Mouse (Mus musculus) limb, embryonic 14.5 days (tissue): ENCODE data around the gene Kif26b. TPM values are rescaled to one million over a fixed set of nuclear protein-coding genes. Genes with fewer than 3 reads are reported as not detected.

ENCODE experiments used
- ATAC-seq: fragments of 200-750 bp; cut with Nextera tagmentation; 2 replicates; pipeline ENCODE4 v1.8.0; 2017; ENCODE audit warnings: low read depth, moderate number of reproducible peaks, moderate TSS enrichment; ENCODE audit not compliant: low FRiP score
- DNase-seq: peaks from one replicate; pipeline ENCODE4 v3.0.0-alpha.2; 2015; ENCODE audit warnings: low spot score
- H3K27ac ChIP-seq: fragments of 300-500 bp; sonication (generic); replicated peaks from 2 replicates; pipeline ENCODE4 v1.5.1; 2014; ENCODE audit warnings: low read depth, mild to moderate bottlenecking, low read length, moderate library complexity, mixed read lengths
- H3K27me3 ChIP-seq: fragments of 300-500 bp; sonication (generic); 2 replicates; pipeline ENCODE4 v1.6.1; 2014; ENCODE audit warnings: low read length, mixed read lengths; ENCODE audit not compliant: control insufficient read depth, insufficient read depth
- H3K36me3 ChIP-seq: fragments of 300-500 bp; sonication (generic); 2 replicates; pipeline ENCODE4 v1.6.1; 2014; ENCODE audit warnings: mild to moderate bottlenecking, low read length, moderate library complexity, mixed read lengths; ENCODE audit not compliant: control insufficient read depth, insufficient read depth
- H3K4me1 ChIP-seq: fragments of 300-500 bp; sonication (generic); 2 replicates; pipeline ENCODE4 v1.6.1; 2014; ENCODE audit warnings: antibody characterized with exemption, low read length, mixed read lengths; ENCODE audit not compliant: control insufficient read depth, insufficient read depth
- H3K4me2 ChIP-seq: fragments of 300-500 bp; sonication (generic); replicated peaks from 2 replicates; pipeline ENCODE4 v1.6.1; 2014; ENCODE audit warnings: low read depth, mild to moderate bottlenecking, low read length, moderate library complexity; ENCODE audit not compliant: severe bottlenecking
- H3K4me3 ChIP-seq: fragments of 300-500 bp; sonication (generic); replicated peaks from 2 replicates; pipeline ENCODE4 v1.5.1; 2014; ENCODE audit warnings: low read length
- H3K9ac ChIP-seq: fragments of 300-500 bp; sonication (generic); 2 replicates; pipeline ENCODE4 v1.6.1; 2014; ENCODE audit warnings: mild to moderate bottlenecking, low read depth, low read length, moderate library complexity; ENCODE audit not compliant: severe bottlenecking
- H3K9me3 ChIP-seq: fragments of 300-500 bp; sonication (generic); 2 replicates; pipeline ENCODE4 v1.6.1; 2016; ENCODE audit warnings: low read length; ENCODE audit not compliant: control insufficient read depth
- POLR2A ChIP-seq: fragments of 200-500 bp; IDR thresholded peaks from 2 replicates; pipeline ENCODE4 v1.8.0; 2012; ENCODE audit warnings: inconsistent platforms, mild to moderate bottlenecking, moderate library complexity, borderline replicate concordance; ENCODE audit not compliant: insufficient read depth, insufficient read length; ENCODE audit errors: extremely low read depth
- WGBS: fragments of 180-500 bp; shearing (Covaris S2); extraction: QIAGEN DNeasy Blood & Tissue Kit; methylation state at CpG from one replicate; pipeline ENCODE4 v1.1.7; 2014; 5-methylcytosine and 5-hydroxymethylcytosine counted together
- polyA plus RNA-seq, 2 experiments: library from polyadenylated mRNA; depleted of rRNA in 1 of 2; stranded (reverse) in 1 of 2; unstranded in 1 of 2; fragments of >200 nt; fragmentation: Nextera tagmentation in 1 of 2; extraction: Ambion mirVana in 1 of 2; gene quantifications; 2 replicates each; pipeline versions ENCODE4 v1.2.1 to v1.2.3; 2012 to 2014

Gene Kif26b
- polyA plus RNA-seq, 2 experiments = 8.7 to 8.8 TPM

DNA sequence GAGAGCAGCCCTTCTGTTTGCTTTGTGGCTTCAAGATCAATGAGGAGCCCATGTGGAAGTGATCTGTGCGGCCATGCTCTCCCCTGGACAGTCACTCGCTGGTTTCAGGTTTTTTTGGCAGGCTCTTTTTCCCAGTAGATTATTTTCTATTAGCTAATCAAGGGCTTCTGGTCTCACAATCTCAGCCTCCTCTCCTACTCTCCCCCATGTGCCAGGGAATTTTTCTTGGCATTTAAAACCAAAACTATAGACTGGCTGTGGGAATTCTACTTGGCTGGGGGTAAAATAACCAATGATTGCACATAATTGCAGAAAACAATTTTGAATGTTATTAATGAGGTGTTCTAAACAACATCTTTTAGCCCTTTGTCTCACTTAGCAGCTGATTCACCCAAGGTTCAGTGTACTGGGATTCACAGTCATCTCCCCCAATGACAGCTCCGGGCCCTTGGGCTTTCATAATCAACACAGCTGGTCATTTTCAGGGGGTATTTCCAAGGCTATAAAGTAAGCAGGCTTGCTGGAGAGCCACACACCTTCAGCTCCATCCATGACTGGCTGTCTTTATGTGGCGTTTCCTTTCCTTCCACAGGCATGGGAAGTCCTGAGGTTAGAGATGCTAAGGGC, 44.6 kb downstream of the Kif26b start:
- H3K4me1 ChIP-seq = peaks cover 46% of the 10 kb centered on the region
- H3K27ac ChIP-seq = no peak overlapping the region
- no peak overlapping the region for H3K9ac ChIP-seq
- no peak overlapping the region for H3K4me3 ChIP-seq
- WGBS = 50% methylated on average over 4 of the region's 4 CpGs
- peaks cover 7% of the 10 kb centered on the region; the same call in 1 of the 2 replicates for H3K9me3 ChIP-seq
- DNase-seq (no peak), ATAC-seq (no peak)
- no peaks in the 10 kb centered on the region for H3K27me3 ChIP-seq
- H3K4me2 ChIP-seq = no peak overlapping the region
- H3K36me3 ChIP-seq = no peaks in the 10 kb centered on the region; the same call in 1 of the 2 replicates
- TF ChIP-seq POLR2A = no peak

GRCm38 (mm10) chr1:178575706-178576105, 46.8 kb downstream of the Kif26b start:
- H3K4me3 ChIP-seq = no peak overlapping the region
- H3K27ac ChIP-seq = no peak overlapping the region
- no peak for TF ChIP-seq POLR2A
- no peak overlapping the region for H3K9ac ChIP-seq
- ATAC-seq (no peak), DNase-seq (no peak)
- H3K9me3 ChIP-seq = peaks cover 7% of the 10 kb centered on the region; the same call in 1 of the 2 replicates
- no peak overlapping the region for H3K4me2 ChIP-seq
- H3K36me3 ChIP-seq = no peaks in the 10 kb centered on the region; the same call in 1 of the 2 replicates
- peaks cover 26% of the 10 kb centered on the region for H3K4me1 ChIP-seq
- no peaks in the 10 kb centered on the region for H3K27me3 ChIP-seq
- WGBS = 90% methylated on average over 2 of the region's 2 CpGs

DNA sequence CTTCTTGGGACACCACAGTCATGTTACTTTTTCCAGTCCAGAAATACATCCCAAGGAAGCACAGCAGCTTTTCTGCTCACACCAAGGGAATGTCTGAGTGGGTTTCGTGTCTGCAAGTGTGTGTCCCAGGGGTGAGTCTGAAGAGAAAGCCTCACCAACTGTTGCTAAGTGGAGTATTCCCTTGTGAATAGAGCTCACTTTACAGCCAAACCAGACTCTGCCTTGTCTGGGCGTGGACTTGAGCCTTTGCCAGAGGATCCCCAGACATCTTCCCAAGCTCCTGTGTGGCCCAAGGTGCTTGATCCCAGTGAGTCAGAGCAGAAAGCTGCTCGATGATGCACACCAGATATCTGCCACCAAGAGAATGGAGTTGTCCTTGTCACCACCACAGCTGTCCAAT, 48.0 kb downstream of the Kif26b start:
- Histone ChIP-seq H3K4me2 (no peak overlapping the region), H3K4me3 (no peak overlapping the region), H3K4me1 (peaks cover 15% of the 10 kb centered on the region), H3K27ac (no peak overlapping the region), H3K9ac (no peak overlapping the region), H3K9me3 (peaks cover 7% of the 10 kb centered on the region; the same call in 1 of the 2 replicates), H3K36me3 (no peaks in the 10 kb centered on the region; the same call in 1 of the 2 replicates), H3K27me3 (no peaks in the 10 kb centered on the region)
- TF ChIP-seq POLR2A = no peak
- ATAC-seq (no peak), DNase-seq (no peak)
- 86% methylated on average over 3 of the region's 3 CpGs for WGBS

GRCm38 (mm10) chr1:178585366-178586020, 56.6 kb downstream of the Kif26b start:
- Histone ChIP-seq H3K27ac (no peak overlapping the region), H3K27me3 (no peaks in the 10 kb centered on the region), H3K36me3 (no peaks in the 10 kb centered on the region), H3K4me1 (peaks cover 20% of the 10 kb centered on the region), H3K9me3 (no peaks in the 10 kb centered on the region), H3K9ac (no peak overlapping the region), H3K4me2 (no peak overlapping the region), H3K4me3 (no peak overlapping the region)
- no peak for TF ChIP-seq POLR2A
- DNase-seq (no peak), ATAC-seq (peak; percentile 38; the same call in 1 of the 2 replicates)
- WGBS = 25% methylated on average over 5 of the region's 5 CpGs

DNA sequence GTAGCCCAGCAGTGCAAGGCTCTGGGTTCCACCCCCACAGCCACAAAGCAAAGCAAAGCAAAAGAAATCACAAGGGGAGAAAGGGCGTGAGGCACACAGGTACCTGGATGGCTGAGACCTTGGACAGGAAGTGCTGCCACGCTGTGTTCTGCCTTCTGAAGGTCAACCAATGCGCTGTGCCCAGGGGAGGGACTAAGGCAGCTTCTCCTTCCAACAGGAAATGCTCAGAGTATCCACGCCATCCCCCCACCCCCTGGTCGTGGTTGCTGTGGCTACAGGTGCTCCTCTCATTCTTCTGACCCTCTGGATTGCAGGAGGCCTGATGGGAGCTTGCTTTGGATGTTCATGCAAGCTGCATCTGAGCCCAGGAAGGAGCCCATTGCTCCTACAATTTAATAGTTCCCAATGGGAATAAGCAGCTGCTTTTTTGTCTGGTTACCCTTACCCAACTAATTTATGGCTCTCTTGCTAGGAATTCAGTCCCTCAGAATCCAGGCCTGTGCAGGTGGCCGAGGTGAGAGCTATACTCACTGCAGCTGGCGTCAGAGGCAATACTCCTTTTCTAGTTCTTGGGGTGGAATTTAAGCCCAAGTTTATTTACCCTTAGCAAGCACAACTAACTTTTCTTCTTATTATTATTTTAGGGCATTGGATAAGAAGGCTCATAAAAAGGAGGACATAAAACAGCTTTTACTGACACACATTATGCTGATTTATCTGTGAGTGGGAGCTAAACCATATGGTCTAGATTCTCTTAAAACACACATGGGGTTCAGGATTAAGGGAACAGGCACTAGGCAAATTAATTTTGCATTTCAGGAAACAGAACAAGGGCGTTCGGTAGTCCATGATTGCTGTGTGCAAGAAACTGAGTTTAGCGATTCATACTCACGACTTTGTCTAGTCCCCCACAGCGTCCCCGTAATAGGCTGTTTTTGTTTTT, 61.6 kb downstream of the Kif26b start:
- Histone ChIP-seq H3K36me3 (peaks cover 5% of the 10 kb centered on the region; the same call in 1 of the 2 replicates), H3K9ac (no peak overlapping the region), H3K4me1 (peaks cover 23% of the 10 kb centered on the region), H3K27ac (no peak overlapping the region), H3K4me2 (no peak overlapping the region), H3K27me3 (no peaks in the 10 kb centered on the region), H3K9me3 (no peaks in the 10 kb centered on the region), H3K4me3 (no peak overlapping the region)
- ATAC-seq = peak; percentile 73
- no peak for TF ChIP-seq POLR2A
- DNase-seq = no peak
- WGBS = 35% methylated on average over 13 of the region's 13 CpGs
